Mouse (Mus musculus): ENCODE data around the gene Marveld2.
A peak's percentile ranks its signal among the peaks of the same experiment; 100 is the strongest.

Marveld2 gene

GRCm38 (mm10) chr13:100597284-100597683, 19.5 kb downstream of the Marveld2 start:
- DNase-seq, result no peak

DNA sequence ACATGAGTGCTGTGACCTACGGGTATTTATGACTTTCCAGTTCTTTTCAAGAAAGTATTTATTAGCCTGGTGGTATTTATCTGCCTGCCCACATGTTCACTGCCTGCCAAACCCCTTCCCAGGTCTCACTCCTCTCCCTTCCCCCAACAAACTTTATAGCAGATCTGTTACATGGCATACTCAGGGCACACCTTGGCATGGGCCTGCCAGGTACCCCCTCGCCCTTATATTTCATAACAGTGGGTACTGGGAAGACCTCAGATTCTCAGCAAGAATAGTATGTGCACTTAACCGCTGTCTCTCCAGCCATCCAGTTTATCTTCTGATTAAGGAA, 21.3 kb downstream of the Marveld2 start:
- no peak for DNase-seq

- peak; percentile 34 for DNase-seq
These were observed 21.8 kb downstream of the Marveld2 start for GRCm38 (mm10) chr13:100594838-100595551.

GRCm38 (mm10) chr13:100594041-100594792, 22.6 kb downstream of the Marveld2 start:
- DNase-seq, result peak; percentile 52

DNA sequence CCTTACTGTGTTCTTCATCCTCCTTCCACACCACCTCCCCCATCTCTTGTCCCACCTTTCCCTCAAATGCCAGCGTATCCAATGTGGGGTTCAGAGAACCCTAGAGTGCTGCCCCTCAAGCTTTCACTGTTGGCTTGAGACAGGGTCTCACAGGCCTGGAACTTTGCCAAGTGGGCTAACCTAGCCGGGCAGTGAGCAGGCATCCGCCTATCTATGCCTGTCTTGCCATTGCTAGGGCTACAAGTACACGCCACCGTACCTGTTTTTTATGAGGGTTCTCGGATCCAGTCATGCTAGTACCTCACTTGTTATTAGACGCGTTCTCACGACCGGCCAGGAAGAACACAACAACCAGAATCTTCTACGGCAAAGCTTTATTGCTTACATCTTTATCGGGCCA, 28.1 kb downstream of the Marveld2 start:
- DNase-seq, result no peak

DNA sequence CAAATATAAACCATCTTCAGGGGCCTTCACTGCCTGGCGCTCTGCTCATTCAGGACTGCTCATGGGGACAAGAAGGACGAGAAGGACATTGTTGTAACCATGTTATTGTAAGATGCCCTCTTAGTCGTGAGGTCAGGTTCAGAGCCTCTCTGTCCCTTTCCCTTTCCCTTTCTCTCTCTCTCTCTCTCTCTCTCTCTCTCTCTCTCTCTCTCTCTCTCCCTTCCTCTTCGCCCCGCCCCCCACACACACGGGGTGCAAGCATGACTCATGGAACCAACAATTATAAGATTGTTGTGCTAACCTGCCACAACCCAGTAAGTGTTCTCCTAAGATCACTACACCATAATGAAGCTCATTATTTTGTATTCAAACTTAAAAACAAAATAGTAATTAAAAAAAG, 34.6 kb downstream of the Marveld2 start:
- DNase-seq, result no peak

- DNase-seq, result peak; percentile 73
These were observed 35.1 kb downstream of the Marveld2 start for GRCm38 (mm10) chr13:100581701-100582100.

GRCm38 (mm10) chr13:100579951-100580350, 36.8 kb downstream of the Marveld2 start:
- DNase-seq, result peak; percentile 30

- no peak for DNase-seq
These were observed 37.6 kb downstream of the Marveld2 start for GRCm38 (mm10) chr13:100579220-100579619.

DNA sequence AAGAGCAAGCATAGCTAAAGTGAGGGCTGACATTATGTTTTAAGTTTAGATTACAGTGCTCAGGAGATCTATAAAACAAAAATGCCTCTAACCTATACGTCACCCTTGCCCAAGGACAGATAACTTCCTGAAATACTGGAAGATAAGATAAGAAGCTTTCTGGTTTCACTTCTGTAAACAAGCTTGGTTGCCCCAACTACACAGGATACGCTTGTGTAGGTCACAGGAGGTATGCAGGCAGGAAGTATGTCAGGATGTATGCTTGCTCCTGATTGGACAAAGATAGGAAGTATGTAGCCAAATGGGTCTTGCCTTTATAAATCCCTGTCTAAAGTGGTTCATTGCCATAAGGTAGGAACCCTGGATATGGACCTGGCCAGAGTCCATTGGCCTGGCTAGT, 40.8 kb downstream of the Marveld2 start:
- no peak for DNase-seq

DNA sequence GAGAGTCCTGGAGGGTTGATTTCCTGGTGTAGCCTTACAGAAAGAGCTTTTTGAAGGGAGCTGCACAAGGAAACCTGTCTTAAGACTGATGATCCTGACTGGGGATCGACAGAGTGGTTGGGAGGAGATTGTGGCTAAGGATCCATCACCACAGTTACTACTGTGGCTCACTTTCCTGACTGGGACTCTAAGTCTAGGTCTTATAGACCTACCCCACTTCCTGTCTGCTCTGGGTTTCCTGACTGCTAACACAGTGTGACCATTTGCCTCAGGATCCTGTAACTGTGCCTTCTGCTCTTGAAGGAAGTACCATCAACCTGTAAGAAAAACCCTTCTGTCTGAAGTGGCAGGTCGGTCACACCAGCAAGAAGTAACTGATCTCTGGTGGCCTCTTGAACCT, 46.1 kb downstream of the Marveld2 start:
- no peak for DNase-seq

DNA sequence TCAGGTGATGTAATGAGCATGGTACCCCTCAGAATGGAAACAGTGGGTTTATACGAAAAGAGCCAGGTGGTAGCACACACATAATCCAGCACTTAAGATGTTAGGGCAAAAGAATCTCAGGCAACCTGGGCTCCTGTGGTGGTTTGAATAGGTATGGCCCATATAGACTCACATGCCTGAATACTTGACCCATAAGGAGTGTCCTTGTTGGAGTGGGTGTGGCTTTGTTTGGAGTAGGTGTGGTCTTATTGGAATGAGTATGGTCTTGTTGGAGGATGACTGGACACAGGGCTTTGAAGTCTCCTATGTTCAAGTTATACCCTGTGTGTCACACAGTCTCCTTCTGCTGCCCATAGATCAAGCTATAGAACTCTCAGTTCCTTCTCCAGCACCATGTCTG, 48.4 kb downstream of the Marveld2 start:
- no peak for DNase-seq

GRCm38 (mm10) chr13:100559449-100559848, 57.3 kb downstream of the Marveld2 start:
- DNase-seq, result no peak

- DNase-seq, result no peak
These were observed 59.8 kb downstream of the Marveld2 start for GRCm38 (mm10) chr13:100557011-100557410.

DNA sequence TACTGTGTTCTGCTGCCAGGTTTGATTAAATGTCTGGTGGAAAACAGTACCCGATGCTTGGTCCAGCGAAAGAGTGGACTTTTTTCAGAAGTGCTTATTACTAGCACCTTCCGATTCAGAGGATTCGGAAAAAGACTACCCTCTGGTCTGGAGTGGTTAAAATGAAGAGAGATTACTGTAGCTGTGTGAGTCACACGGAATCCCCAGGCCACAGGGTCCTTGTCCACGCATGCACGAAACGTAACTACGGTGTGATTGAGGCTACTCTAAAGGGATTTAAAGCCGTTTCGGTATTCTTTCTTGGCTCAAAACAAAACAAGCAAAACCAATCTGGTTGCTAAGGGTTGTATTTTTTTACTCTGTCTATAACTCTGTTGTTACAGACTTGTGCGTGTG, 63.7 kb downstream of the Marveld2 start:
- DNase-seq, result no peak

- peak; percentile 85 for DNase-seq
These were observed 64.3 kb downstream of the Marveld2 start, which contains the start of gene Ocln for GRCm38 (mm10) chr13:100552369-100553041. Ocln (minus strand) TSS chr13:100552718.

DNA sequence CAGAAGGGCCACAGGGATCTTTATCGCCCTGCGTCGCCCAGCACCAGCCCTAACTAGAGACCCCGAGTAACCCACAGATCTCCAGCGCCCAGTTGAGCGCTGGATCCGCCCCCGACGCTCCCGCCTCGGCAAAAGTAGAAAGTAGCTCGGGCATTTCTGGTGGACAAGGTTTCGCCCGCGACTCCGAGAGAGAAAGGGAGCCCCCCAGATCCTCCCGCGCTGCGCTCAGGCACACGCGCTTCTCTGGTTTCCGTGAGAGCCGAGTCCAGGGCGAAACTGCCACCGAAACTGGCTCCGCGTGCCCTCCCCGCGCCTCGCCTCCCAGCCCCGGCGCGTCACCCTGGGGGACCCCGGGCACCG, 64.8 kb downstream of the Marveld2 start:
- DNase-seq, result no peak

- DNase-seq, result peak; percentile 49
These were observed 65.3 kb downstream of the Marveld2 start for GRCm38 (mm10) chr13:100551371-100552008.

DNA sequence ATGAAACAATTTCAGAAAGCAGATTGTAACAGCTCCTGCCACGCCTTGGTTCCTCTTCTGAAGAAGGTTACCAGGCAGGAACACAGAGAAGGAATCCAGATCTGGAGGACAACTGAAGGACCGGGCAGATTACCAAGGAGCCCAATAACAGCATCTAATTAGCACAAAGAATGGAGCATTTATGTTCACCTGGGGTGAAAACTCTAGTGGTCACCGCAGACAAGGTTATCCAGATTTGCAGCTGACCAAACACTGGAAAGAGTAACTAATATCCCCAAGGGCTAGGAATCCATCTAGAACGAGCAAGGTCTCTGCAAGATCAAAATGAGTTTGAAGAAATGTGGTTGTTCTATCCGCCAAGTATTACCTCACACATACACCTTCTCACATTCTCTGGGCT, 69.5 kb downstream of the Marveld2 start:
- peak; percentile 39 for DNase-seq

Data from kidney, postnatal 14 days (tissue).